Mouse (Mus musculus): ENCODE measurements around the gene Ski.

Ski gene

DNA sequence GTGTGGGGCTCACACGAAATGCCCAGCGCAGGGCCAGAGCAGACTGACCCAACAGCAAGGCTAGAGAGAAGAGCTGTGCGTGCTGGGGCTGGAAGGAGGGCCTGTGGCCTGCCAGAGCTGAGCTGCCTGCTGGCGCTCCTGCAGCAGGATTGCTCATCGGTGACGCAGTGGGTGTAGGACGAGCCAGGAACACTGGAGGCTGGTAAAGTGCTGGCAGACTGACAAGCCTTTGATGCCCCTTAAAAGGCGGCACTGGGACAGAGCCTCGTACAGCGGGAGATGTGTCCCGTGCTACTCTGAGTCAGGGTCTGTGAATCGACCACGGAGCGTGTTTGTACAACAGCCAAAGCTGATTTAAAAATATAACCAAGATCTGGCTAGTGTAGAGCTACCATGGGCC lies 92.4 kb downstream of the Ski start:
- no peak for DNase-seq (ENCODE audit: low read depth, low spot score)

DNA sequence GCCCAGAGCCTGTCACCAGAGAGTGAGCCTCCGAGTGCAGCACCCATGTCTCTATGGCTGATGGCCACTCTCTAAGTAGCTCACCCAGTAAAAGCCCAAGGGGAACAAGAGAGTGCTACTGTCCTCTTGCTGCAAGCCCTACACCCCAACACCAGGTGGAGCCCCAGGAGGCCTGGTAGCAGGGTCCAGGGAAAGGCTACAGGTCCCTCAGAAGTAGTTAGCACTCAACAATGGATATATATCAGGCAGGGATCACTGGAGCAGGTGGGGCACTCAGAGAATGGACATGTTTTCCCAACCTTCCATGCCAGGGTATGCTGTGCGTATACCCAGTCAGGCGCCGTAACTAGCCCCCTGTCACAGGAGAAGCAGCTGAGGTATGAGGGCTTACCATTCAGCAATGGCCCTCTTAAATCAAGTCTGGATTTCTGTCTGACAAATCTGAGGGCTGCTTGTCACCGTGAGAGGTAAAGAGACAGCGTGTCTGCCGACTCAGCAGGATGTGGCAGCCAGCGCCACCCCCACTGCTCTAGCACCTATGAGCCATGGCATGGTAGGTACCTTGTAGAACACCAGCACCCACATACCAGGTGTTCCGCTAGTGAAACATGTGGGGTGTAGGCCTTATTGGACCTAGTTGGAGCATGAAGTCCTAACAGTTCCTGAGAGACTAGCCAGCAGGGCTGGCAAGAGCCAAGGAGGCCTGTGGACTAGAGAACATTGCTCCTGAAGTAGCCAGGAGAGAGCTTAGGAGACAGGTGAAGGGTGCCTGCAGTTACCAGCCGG lies 93.1 kb downstream of the Ski start:
- DNase-seq (ENCODE audit: low read depth, low spot score), result no peak

DNA sequence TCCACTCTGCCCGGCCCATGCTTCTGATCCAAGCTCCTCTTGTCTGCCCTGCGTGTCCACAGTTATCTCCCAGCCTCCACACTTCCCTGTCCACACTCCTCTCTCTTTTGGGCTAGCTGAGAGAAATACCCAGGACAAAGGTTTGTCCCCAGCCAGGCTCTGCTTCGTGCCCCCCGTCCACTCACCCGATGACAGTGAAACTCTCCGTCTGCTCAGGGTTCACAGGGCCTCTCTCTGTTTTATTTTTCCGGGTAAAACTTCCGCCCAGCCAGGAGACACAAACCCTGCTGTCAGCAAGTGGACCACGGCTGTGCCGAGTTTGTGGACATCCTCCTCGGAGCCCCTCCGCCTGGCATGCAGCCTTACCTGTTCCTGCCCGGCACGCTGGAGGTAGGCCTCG lies 94.0 kb downstream of the Ski start:
- no peak for DNase-seq (ENCODE audit: low read depth, low spot score)

DNA sequence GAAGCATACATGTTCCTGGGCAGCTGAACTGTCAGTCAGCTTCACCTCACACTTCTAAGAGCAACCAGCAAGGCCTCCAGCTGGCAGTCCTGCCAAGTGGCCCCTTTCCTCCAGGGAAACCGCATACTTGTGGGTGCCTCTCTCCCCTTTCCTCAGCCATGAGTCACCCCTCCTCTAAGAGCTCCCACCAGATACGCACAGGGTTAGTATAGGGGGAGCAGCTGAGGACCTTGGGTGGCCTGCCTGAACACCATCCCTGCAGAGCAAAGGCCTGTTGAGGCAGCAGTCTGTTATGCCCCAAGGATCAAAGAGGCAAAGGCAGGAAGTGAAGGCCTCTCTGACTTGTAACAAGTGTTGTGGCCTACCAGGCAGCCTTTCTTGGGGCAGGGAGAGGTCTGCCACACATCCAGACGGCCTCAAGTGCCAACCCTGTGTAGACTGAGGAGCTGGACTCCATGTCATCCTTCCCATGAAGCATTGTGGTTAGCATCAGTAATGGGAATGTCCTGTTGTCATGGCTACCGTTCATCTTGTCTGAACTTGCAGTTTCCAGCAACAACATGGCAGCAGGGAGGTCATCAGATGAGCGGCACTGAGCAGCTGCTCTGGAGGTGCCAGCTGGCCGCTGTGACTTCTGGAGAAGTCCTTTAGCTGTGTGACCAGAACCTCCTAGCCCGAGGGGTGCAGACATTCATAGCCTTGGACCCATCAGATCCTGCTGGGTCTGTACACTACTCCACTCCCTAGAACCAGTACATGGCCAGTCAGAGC lies 95.6 kb downstream of the Ski start:
- no peak for DNase-seq (ENCODE audit: low read depth, low spot score)

DNA sequence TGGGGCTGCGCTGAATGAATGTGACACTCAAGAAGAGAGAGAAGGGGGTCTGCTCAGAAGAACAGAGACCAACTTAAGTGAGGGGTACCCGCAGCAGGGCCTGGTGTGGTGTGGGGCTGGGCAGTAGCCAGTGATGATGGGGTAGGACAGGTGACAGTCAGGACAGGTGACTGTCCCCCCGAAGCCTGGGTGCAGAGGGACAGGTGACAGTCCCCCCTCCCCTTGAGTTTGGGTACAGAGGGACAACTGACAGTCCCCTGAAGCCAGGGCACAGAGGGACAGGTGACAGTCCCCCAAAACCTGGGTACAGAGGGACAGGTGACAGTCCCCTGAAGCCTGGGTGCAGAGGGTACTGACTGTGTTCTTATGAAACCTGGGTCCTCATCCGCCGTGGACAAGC lies 96.2 kb downstream of the Ski start:
- no peak for DNase-seq (ENCODE audit: low read depth, low spot score)

DNA sequence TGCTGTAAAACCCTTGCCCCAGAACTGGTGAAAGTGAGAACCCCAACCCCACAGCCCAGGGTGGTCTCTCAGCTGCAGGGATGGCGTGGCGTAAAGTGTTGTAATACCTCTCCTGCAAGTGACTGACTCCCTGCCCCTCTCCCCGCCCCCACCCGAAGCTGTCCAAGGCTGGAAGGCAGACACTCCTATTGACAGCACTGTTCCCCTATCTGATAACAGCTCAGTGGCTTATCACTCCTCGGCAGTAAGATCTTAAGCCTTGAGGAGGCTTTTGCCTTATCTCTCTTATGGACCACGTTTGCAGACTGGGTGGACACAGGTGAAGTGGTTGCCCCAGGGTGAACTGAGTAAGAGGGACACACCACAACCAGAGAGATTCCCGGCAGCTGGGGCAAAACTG lies 97.1 kb downstream of the Ski start:
- no peak for DNase-seq (ENCODE audit: low read depth, low spot score)

DNA sequence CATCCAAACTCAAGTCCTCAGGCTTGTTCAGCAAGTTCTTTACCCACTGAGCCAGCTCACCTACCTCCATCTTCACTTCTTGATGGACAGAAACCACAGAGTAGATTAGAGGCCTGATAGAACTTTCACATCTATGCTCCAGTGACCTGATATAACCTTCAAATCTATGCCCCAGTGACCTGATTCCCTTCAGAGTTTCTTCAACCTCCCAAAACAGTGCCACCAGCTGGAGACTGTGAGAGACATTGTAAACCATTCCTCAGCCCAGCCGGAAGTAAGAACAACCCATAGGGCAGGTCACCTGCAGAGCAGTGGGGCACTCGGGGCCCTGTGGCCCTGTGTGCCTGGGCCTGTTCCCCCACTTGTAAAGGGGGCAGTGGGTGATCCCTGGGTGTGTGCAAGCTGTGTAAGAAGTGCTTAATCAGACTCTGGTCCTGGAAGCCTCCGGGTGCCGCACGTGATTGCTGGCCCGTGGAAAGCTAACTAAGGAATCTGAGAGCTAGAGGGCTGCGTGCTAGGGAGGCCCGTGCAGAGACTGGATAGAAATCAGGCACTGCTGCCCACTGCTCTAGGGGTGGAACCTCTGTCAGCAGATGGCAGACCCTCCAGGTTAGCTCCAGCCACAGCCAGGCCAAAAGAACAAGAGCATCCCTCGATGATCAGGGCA lies 98.4 kb downstream of the Ski start:
- DNase-seq (ENCODE audit: low read depth, low spot score), result no peak

DNA sequence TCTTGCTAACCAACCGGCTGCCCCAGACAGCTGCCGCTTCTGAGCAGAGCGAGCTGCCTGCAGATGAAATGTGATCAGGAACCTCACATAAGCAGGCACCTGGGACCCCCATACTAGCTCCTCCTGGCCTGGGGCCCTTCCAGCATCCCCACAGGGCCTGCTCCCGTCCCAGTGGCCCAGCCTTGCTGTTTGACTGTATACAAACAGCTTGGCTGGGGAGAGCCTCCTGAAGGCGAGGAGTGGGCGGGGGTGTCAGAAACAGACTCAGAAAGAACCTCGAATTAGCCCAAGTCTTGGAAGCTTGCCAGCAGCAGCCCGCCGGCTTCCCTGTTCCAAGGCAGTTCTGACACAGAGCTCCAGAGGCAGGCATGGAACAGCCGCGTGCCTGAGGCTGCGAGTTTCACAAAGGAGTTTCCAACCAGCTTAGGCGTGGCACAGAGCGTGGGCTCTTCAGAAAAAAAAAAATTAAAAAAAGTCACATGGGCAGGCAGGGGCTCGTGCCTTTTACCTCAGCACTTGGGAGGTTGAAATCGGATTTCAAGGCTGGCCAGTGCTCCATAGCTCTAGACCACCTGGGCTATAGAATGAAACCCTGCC lies 99.8 kb downstream of the Ski start:
- DNase-seq (ENCODE audit: low read depth, low spot score), result no peak

DNA sequence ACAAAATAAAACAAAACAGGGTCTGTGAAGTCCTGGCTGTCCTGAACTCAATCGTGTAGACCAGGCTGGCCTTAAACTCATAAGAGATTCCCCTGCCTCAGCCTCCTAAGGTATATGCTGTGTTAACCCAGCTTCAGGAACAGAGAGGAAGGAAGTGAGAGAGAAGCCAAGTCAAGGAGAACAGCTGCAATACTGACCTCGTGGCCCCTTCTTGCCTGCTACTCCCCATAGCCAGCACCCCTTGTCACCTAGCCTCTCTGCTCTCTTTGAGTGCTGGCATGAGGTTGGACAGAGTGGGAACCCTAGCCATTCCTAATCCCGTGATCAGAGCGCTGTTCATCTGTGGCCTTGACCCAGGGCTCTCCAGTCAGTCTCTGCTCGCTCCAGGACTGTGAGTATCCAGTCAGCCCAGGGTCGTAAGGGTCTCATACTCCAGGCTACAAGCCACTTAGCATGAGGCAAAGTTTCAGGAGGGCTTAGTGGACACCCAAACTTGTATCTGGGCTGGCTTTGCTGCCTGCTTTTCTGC lies 100.4 kb downstream of the Ski start:
- DNase-seq (ENCODE audit: low read depth, low spot score), result no peak

DNA sequence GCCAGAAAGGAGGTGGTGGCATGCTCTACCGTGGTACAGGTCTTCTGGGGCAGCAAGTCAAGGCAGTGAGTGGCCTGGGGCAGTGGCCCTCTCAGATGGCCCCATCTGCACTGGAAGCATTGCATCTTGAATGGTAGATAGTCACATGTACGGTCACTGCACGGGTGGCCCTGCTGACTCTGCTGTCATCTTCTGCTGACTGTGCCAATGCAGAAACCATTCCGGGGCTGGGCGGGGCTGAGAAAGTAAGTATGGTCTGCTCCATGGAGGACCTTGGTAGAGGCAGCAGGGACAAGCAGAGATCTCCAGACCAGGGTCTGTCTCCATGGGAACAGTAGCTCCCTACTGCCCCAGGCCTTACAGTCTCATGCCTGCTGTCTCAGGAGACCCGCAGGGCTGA lies 101.2 kb downstream of the Ski start:
- no peak for DNase-seq (ENCODE audit: low read depth, low spot score)

DNA sequence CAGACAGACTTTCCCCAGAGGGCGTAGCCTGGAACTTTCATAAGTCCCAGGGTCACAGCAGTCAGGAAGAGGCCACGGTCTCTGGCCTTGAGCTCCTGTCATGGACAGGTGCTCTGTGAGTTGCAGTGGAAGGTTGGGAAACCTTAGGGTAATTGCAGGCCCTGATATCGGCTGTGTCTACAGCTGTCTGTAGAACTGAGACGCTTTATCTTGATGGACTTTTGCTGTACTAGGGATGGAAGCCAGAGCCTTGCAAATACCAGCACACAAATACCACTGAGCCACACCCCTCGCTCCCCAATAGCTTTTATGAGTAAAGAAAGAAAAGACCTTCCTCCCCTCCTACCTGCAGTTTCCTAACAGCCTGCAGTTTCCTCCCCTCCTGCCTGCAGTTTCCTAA lies 101.8 kb downstream of the Ski start:
- DNase-seq (ENCODE audit: low read depth, low spot score), result no peak

DNA sequence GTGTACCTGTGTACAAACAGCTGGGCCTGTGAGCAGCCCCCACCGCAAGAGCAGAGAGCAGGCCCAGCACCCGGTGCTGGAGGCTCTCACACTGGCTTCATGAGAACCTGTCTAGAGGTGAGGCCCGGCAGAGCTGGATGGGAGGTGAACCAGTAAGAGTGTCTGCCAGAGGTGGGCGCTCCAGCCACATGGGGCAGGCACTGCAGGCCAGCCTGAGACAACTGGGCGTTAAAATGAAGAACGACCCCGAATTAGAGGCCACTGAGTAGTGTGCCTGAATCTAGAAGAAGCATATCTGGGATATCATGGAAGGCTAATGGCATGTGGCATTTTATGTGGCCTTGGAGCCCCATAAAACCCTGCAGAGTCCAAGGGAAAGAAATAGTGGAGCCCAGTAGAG lies 102.4 kb downstream of the Ski start:
- no peak for DNase-seq (ENCODE audit: low read depth, low spot score)

DNA sequence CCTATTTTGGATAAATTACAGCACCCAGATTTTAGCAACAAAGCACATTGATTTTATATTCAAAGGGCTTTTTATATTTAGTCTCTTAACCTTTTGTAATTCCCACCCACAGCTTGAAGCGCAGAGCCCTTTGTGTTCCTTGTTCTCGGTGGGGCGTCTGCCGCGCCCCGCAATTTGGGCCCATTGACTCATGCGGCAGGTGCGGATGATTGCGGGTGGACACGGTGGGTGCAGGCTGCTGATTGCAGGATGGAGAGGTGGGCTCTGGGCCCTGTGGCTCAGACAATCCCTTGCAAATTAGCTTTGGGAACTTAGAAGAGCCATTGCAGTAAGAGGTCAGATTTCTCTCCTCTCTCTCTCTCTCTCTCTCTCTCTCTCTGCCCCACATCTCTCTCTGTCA lies 104.1 kb downstream of the Ski start:
- DNase-seq (ENCODE audit: low read depth, low spot score), result no peak

DNA sequence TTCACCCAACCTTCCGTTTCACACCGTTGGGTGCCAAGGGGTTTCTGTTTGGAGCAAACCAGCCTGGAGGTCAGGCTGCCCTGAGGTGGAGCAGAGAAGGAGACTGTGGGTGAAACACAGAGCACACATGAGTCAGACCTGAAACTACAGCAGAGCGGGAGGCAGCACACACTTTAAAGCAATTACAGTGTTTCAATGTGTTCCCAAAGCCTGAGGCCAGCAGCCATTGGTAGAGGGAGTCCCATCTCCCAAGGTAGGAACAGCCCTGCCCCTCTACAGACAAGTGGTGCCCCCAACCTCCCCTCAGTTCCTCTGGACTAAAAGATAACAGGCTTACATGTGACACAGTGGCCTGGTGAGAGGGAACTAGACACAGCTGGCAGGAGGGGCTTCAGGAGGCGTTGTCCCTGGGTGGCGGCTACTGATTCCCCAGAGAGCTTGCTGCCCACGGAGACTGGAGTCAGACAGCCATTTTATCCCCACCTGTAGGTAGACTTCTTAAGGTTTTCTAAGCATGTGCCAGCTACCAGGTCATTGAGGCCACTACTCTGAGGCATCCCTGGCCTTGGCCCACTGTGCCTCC lies 104.9 kb downstream of the Ski start:
- no peak for DNase-seq (ENCODE audit: low read depth, low spot score)

DNA sequence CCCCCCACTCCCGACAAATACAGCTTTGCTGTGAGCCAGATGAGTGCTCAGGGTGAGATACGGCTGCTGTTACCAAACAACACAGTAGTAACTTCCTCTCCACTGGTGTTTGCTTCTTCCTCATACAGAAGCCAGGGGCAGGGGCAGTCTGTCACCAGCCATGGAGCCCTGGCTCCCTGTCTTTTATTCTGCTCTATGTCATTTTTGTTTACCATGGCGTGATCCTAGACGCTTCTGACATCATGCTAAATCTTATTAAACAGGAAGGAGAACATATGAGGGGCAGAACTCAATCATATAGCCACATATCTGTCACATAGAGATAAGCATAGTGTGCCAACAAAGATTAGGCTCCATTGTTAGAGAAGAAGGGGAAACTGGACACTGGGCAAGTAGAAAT lies 105.8 kb downstream of the Ski start:
- DNase-seq (ENCODE audit: low read depth, low spot score), result no peak

DNA sequence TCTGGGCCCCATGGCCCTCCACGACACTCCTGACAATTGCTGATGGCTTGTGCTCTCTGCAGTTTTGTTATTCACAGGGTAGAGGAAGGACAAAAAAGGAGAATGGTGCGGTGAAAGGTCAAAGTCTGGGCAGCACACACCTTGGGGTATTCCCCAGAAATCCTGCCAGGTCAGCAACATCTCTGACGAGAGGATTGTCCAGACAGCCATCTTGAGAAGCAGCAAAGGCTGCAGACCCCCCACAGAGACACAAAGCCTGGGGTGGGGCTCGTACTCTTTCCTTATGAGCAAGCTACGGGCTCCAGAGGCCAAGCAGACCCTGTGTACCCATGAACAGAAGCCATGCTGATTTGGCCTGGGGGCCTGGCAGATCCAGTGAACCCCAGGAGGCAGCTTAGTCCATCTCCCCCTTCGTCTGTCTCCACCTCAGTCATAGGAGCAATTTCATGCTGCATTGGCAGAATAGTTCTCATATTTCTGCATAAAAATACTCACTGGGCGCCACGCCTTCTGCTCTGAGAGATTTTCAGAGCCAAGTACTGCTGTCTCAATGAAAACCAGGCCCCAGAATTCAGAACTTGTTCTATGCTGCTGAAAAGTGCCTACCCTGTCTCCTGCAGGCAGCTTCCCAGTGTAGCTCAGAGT lies 108.5 kb downstream of the Ski start:
- no peak for DNase-seq (ENCODE audit: low read depth, low spot score)

DNA sequence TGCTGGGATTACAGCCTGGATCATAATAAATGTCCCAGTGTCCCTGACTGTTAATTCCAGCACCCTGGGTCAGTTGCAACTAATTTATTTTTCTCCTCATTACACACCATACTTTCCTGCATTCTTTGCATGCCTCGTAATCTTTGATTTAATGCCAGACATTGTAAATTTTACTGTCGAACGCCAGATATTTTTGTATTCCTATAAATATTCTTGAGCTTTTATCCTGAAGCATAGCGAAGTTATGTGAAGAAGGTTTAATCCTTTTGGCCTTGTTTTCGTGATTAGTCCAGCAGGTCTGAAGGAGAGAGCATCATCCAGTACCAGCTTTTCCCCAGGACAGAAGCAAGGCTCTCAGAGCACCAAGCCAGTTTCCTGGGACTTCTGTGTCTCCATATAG lies 112.9 kb downstream of the Ski start:
- no peak for DNase-seq (ENCODE audit: low read depth, low spot score)

DNA sequence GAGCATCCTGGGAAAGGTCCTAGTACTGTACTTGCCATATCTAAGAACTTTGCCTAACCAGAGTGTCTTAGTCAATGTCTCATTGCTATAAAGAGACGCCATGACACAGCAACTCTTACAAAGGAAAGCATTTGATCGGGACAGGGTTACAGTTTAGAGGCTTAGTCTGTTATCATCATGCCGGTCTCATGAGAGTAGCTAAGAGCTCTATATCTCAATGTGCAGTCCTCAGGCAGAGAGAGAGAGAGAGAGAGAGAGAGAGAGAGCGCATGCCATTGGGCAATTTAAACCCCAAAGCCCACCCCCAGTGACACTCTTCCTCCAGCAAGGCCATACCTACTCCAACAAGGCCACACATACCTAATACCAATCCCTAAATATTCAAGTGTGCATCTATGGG lies 114.5 kb downstream of the Ski start:
- DNase-seq (ENCODE audit: low read depth, low spot score), result no peak
